Mouse (Mus musculus) embryonic facial prominence, embryonic 15.5 days (tissue): ENCODE data around the gene Zfp503. TPM values are rescaled to one million over a fixed set of nuclear protein-coding genes. Genes with fewer than 3 reads are reported as not detected.

Experiments
- ATAC-seq: fragments of 200-750 bp; cut with Nextera tagmentation; 2 replicates; pipeline ENCODE4 v1.8.0; 2017; ENCODE audit warnings: low read depth, moderate TSS enrichment; ENCODE audit not compliant: insufficient number of reproducible peaks, low FRiP score, low TSS enrichment
- H3K27ac ChIP-seq: fragments of 300-500 bp; sonication (generic); replicated peaks from 2 replicates; pipeline ENCODE4 v1.5.1; 2015; ENCODE audit warnings: mild to moderate bottlenecking, inconsistent platforms
- H3K27me3 ChIP-seq: fragments of 300-500 bp; sonication (generic); 2 replicates; pipeline ENCODE4 v1.6.1; 2015; ENCODE audit warnings: inconsistent platforms
- H3K36me3 ChIP-seq: fragments of 300-500 bp; sonication (generic); 2 replicates; pipeline ENCODE4 v1.6.1; 2015; ENCODE audit warnings: mild to moderate bottlenecking, inconsistent platforms
- H3K4me1 ChIP-seq: fragments of 300-500 bp; sonication (generic); 2 replicates; pipeline ENCODE4 v1.6.1; 2015; ENCODE audit warnings: inconsistent platforms
- H3K4me2 ChIP-seq: fragments of 300-500 bp; sonication (generic); replicated peaks from 2 replicates; pipeline ENCODE4 v1.6.1; 2015; ENCODE audit warnings: mild to moderate bottlenecking, inconsistent platforms
- H3K4me3 ChIP-seq: fragments of 300-500 bp; sonication (generic); replicated peaks from 2 replicates; pipeline ENCODE4 v1.5.1; 2015; ENCODE audit warnings: mild to moderate bottlenecking, inconsistent platforms
- H3K9ac ChIP-seq: fragments of 300-500 bp; sonication (generic); 2 replicates; pipeline ENCODE4 v1.6.1; 2015; ENCODE audit warnings: inconsistent platforms
- H3K9me3 ChIP-seq: fragments of 300-500 bp; sonication (generic); replicated peaks from 2 replicates; pipeline ENCODE4 v1.6.1; 2016; ENCODE audit warnings: inconsistent platforms
- WGBS: fragments of 180-500 bp; shearing (Covaris S2); methylation state at CpG from one replicate; pipeline ENCODE4 v1.1.7; 2015; 5-methylcytosine and 5-hydroxymethylcytosine counted together
- polyA plus RNA-seq: library from polyadenylated mRNA; unstranded; fragments of >200 nt; fragmentation: Nextera tagmentation; extraction: Ambion mirVana; gene quantifications from 2 replicates; pipeline ENCODE4 v1.2.1, GENCODE M21; 2015

Gene Zfp503
- 26.1 and 27.0 TPM in 2 replicates for polyA plus RNA-seq

DNA sequence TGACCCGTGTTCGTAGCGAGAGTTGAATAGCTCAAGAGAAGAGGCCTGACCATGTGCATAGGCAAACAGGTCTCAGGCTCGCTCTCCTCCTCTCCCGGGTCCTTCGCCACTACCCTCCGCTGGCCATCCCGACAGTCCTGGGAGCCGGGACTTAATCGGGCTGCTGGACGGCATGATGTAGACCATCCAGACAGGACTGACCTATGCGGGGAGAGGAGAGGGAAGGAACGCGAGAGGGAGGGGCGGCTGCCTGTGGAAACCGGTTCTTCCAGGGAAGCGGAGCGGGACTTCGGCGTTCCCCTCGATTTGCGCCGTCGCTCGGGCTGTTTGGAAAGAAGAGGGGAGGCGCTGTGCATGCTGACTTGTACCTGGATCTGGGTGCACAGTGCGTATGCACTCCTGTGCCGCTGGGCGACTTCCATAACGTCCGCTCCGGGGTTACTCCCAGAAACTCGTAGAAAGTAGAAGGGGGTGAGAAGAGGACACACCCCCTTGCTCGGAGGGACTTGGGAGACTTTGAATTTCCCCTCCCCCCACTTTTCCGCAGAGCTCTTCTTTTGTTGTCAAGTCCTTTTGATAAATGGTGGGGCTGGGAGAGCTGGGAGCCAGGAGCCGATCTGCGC lies at the start of gene Zfp503:
TSS of gene Zfp503 (minus strand) at position 311 of the 623 bp plus-strand sequence.
- Histone ChIP-seq H3K9ac (peak within 1 kb of the TSS; percentile 59), H3K9me3 (no peaks in the 10 kb centered on the region), H3K27ac (peak within 1 kb of the TSS; percentile 98), H3K36me3 (0 out of 2 replicates have a peak, but pooled peaks cover 5% of the 10 kb centered on the region), H3K4me1 (peaks cover 35% of the 10 kb centered on the region), H3K4me2 (peak within 1 kb of the TSS; percentile 73), H3K4me3 (peak within 1 kb of the TSS; percentile 77), H3K27me3 (no peaks in the 10 kb centered on the region)
- peak; percentile 8; the same call in 1 of the 2 replicates for ATAC-seq
- WGBS = under 1% methylated on average over 37 of the region's 37 CpGs

GRCm38 (mm10) chr14:22037498-22038131 lies 48.2 kb upstream of the Zfp503 start:
- whole genome bisulfite sequencing = 58% methylated on average over 16 of the region's 16 CpGs
- Histone ChIP-seq H3K4me2 (no peak overlapping the region), H3K36me3 (no peaks in the 10 kb centered on the region), H3K27ac (no peak overlapping the region), H3K9me3 (no peaks in the 10 kb centered on the region), H3K4me1 (peaks cover 10% of the 10 kb centered on the region), H3K4me3 (no peak overlapping the region), H3K9ac (no peak overlapping the region), H3K27me3 (no peaks in the 10 kb centered on the region)
- ATAC-seq = no peak

GRCm38 (mm10) chr14:22036802-22037497 lies 47.5 kb upstream of the Zfp503 start:
- Histone ChIP-seq H3K36me3 (no peaks in the 10 kb centered on the region), H3K4me2 (no peak overlapping the region), H3K4me3 (no peak overlapping the region), H3K9me3 (no peaks in the 10 kb centered on the region), H3K27me3 (no peaks in the 10 kb centered on the region), H3K4me1 (peaks cover 10% of the 10 kb centered on the region), H3K9ac (no peak overlapping the region), H3K27ac (no peak overlapping the region)
- no peak for ATAC-seq
- WGBS = 55% methylated on average over 12 of the region's 12 CpGs

- H3K4me2 ChIP-seq = no peak overlapping the region; the same call in 1 of the 2 replicates
- H3K36me3 ChIP-seq = no peaks in the 10 kb centered on the region
- no peak overlapping the region for H3K4me3 ChIP-seq
- H3K9ac ChIP-seq = no peak overlapping the region
- H3K4me1 ChIP-seq = peaks cover 10% of the 10 kb centered on the region
- H3K27me3 ChIP-seq = no peaks in the 10 kb centered on the region
- 33% methylated on average over 6 of the region's 6 CpGs for WGBS
- ATAC-seq = no peak
- no peaks in the 10 kb centered on the region for H3K9me3 ChIP-seq
- H3K27ac ChIP-seq = no peak overlapping the region
Measured at GRCm38 (mm10) chr14:22036338-22036737, 46.9 kb upstream of the Zfp503 start.

- peaks cover 10% of the 10 kb centered on the region for H3K4me1 ChIP-seq
- peak; percentile 34; the same call in 1 of the 2 replicates for ATAC-seq
- 31% methylated on average over 3 of the region's 3 CpGs for WGBS
Measured at GRCm38 (mm10) chr14:22035900-22036299, 46.5 kb upstream of the Zfp503 start.

DNA sequence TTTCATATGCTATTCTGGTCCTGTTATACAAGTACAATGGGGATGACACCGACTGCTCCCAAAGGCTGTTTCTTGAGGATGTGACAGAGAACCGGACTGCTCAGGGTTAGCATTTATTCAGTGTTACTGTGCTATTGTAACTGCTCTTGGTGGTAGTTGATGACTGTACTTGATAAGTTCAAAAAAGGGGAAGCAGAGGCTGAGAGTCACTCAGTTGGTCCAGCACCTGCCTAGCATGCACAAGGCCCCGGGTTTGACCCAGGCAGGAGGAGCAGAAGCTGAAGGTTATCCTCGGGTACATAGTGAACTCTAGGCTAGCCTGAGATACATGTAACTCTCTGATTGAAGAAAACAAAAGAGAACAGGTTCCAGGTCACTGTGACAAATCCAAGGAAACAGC lies 34.1 kb upstream of the Zfp503 start:
- Histone ChIP-seq H3K27ac (no peak overlapping the region), H3K4me3 (no peak overlapping the region), H3K9me3 (no peaks in the 10 kb centered on the region), H3K9ac (no peak overlapping the region), H3K4me2 (no peak overlapping the region), H3K36me3 (no peaks in the 10 kb centered on the region), H3K27me3 (peaks cover 8% of the 10 kb centered on the region; the same call in 1 of the 2 replicates), H3K4me1 (peaks cover 7% of the 10 kb centered on the region)
- ATAC-seq = no peak
- WGBS = 80% methylated on average over 4 of the region's 4 CpGs

More at GRCm38 (mm10) chr14:22035900-22036299, 46.5 kb upstream of the Zfp503 start:
- no peak overlapping the region for H3K4me3 ChIP-seq
- no peak overlapping the region for H3K27ac ChIP-seq
- no peak overlapping the region for H3K9ac ChIP-seq
- no peak overlapping the region; the same call in 1 of the 2 replicates for H3K4me2 ChIP-seq
- no peaks in the 10 kb centered on the region for H3K27me3 ChIP-seq
- H3K36me3 ChIP-seq = no peaks in the 10 kb centered on the region
- no peaks in the 10 kb centered on the region for H3K9me3 ChIP-seq

DNA sequence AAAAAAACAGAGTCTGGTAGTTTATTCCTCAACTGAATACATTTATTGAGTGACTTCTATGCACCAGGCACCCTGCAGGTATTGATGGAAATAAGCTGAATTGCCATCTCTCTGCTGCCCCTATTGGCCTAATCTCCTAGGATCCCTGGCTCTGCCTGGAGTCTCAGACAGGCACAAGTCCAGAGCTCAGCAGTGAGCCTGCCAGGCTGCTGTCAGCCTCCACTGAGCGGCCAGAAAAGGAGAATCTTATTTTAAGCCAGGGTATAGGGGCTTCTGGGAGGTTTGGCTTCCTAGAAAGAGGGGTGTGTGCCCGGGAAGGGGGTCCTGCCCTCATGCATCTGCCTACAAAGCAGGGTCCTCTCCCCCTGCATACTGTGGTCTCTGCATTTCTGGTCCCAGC lies 31.5 kb upstream of the Zfp503 start:
- H3K4me2 ChIP-seq = no peak overlapping the region
- ATAC-seq = no peak
- peaks cover 11% of the 10 kb centered on the region; the same call in 1 of the 2 replicates for H3K27me3 ChIP-seq
- 25% methylated on average over 2 of the region's 2 CpGs for WGBS
- H3K9ac ChIP-seq = no peak overlapping the region
- peaks cover 7% of the 10 kb centered on the region for H3K4me1 ChIP-seq
- no peaks in the 10 kb centered on the region for H3K9me3 ChIP-seq
- H3K36me3 ChIP-seq = no peaks in the 10 kb centered on the region
- no peak overlapping the region for H3K4me3 ChIP-seq
- H3K27ac ChIP-seq = no peak overlapping the region

GRCm38 (mm10) chr14:22019949-22020845 lies 30.8 kb upstream of the Zfp503 start:
- H3K4me1 ChIP-seq = peaks cover 7% of the 10 kb centered on the region
- H3K9ac ChIP-seq = no peak overlapping the region
- 44% methylated on average over 12 of the region's 12 CpGs for WGBS
- H3K27ac ChIP-seq = no peak overlapping the region
- no peaks in the 10 kb centered on the region for H3K9me3 ChIP-seq
- H3K36me3 ChIP-seq = no peaks in the 10 kb centered on the region
- H3K27me3 ChIP-seq = peaks cover 11% of the 10 kb centered on the region; the same call in 1 of the 2 replicates
- ATAC-seq = no peak
- H3K4me3 ChIP-seq = peak overlapping the region; percentile 43
- H3K4me2 ChIP-seq = peak overlapping the region; percentile 74

- H3K4me2 ChIP-seq = peak within 1 kb of the TSS; percentile 74
- WGBS = 5% methylated on average over 33 of the region's 33 CpGs
- H3K4me1 ChIP-seq = peaks cover 7% of the 10 kb centered on the region
- no peaks in the 10 kb centered on the region for H3K9me3 ChIP-seq
- H3K27ac ChIP-seq = no peak within 1 kb of the TSS
- H3K9ac ChIP-seq = peak within 1 kb of the TSS; percentile 1; the same call in 1 of the 2 replicates
- H3K27me3 ChIP-seq = peaks cover 11% of the 10 kb centered on the region; the same call in 1 of the 2 replicates
- peak; percentile 72 for ATAC-seq
- H3K4me3 ChIP-seq = peak within 1 kb of the TSS; percentile 43
- no peaks in the 10 kb centered on the region for H3K36me3 ChIP-seq
Measured at GRCm38 (mm10) chr14:22019252-22019948, 30.0 kb upstream of the Zfp503 start, which contains the start of gene Lrmda. Gene Lrmda, plus strand, starts transcription at chr14:22019712.

DNA sequence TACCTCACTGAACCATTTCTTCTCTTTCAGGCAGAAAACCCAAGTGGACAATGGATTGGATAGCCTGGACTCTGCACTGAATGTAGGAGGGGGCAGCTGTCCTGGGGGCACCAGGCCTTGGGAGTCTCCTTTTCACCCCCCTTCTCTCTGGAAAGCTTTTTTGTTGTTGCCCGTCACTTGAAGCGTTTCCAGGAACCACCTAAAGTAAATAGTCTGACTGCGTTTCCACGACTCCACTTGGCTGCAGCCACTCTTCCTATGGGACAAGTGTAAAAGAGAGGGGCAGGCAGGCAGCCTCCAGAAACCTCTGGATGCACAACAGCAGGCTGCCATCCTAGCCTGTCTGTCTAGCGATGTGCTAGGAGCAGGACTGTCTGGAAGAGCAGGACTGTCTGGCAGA lies 27.6 kb upstream of the Zfp503 start:
- peaks cover 11% of the 10 kb centered on the region; the same call in 1 of the 2 replicates for H3K27me3 ChIP-seq
- H3K4me3 ChIP-seq = no peak overlapping the region
- H3K4me1 ChIP-seq = peaks cover 7% of the 10 kb centered on the region
- H3K4me2 ChIP-seq = no peak overlapping the region
- 59% methylated on average over 5 of the region's 5 CpGs for WGBS
- no peak overlapping the region for H3K9ac ChIP-seq
- H3K36me3 ChIP-seq = no peaks in the 10 kb centered on the region
- H3K9me3 ChIP-seq = no peaks in the 10 kb centered on the region
- no peak for ATAC-seq
- H3K27ac ChIP-seq = no peak overlapping the region
